Mouse (Mus musculus) midbrain, embryonic 16.5 days (tissue): ENCODE results near the gene Atp6v0c. TPM values are rescaled to one million over a fixed set of nuclear protein-coding genes. Genes with fewer than 3 reads are reported as not detected.
A peak's percentile ranks its signal among the peaks of the same experiment; 100 is the strongest.

Source experiments
- ATAC-seq: fragments of 200-750 bp; cut with Nextera tagmentation; 2 replicates; pipeline ENCODE4 v1.8.0; 2017; ENCODE audit warnings: moderate TSS enrichment
- H3K27ac ChIP-seq: fragments of 300-500 bp; sonication (generic); 2 replicates; pipeline ENCODE4 v1.5.1; 2014; ENCODE audit warnings: mild to moderate bottlenecking, low read length, mixed read lengths
- H3K27me3 ChIP-seq: fragments of 300-500 bp; sonication (generic); 2 replicates; pipeline ENCODE4 v1.6.1; 2014; ENCODE audit warnings: low read depth, low read length, mixed read lengths; ENCODE audit not compliant: control insufficient read depth, insufficient read depth
- H3K36me3 ChIP-seq: fragments of 300-500 bp; sonication (generic); 2 replicates; pipeline ENCODE4 v1.6.1; 2014; ENCODE audit warnings: mild to moderate bottlenecking, low read length, moderate library complexity, mixed read lengths; ENCODE audit not compliant: control insufficient read depth, insufficient read depth
- H3K4me1 ChIP-seq: fragments of 300-500 bp; sonication (generic); 2 replicates; pipeline ENCODE4 v1.6.1; 2014; ENCODE audit warnings: mild to moderate bottlenecking, low read length, mixed read lengths; ENCODE audit not compliant: control insufficient read depth, insufficient read depth
- H3K4me2 ChIP-seq: fragments of 300-500 bp; sonication (generic); 2 replicates; pipeline ENCODE4 v1.6.1; 2014; ENCODE audit warnings: mild to moderate bottlenecking, low read length, mixed read lengths
- H3K4me3 ChIP-seq: fragments of 300-500 bp; sonication (generic); 2 replicates; pipeline ENCODE4 v1.5.1; 2014; ENCODE audit warnings: low read depth, mild to moderate bottlenecking, low read length, moderate library complexity, mixed read lengths
- H3K9ac ChIP-seq: fragments of 300-500 bp; sonication (generic); 2 replicates; pipeline ENCODE4 v1.6.1; 2014; ENCODE audit warnings: low read depth, low read length, mixed read lengths
- H3K9me3 ChIP-seq: fragments of 300-500 bp; sonication (generic); replicated peaks from 2 replicates; pipeline ENCODE4 v1.6.1; 2014; ENCODE audit warnings: mild to moderate bottlenecking, low read length, mixed read lengths; ENCODE audit not compliant: control insufficient read depth, poor library complexity, severe bottlenecking
- WGBS: fragments of 180-500 bp; shearing (Covaris S2); extraction: QIAGEN DNeasy Blood & Tissue Kit; methylation state at CpG from one replicate; pipeline ENCODE4 v1.1.7; 2014; 5-methylcytosine and 5-hydroxymethylcytosine counted together
- polyA plus RNA-seq: library from polyadenylated mRNA; unstranded; fragments of >200 nt; fragmentation: Nextera tagmentation; extraction: Ambion mirVana; gene quantifications from 2 replicates; pipeline ENCODE4 v1.2.1, GENCODE M21; 2015

The Atp6v0c gene
- polyA plus RNA-seq, 1 experiment from 2014 or later = 1,629 TPM

DNA sequence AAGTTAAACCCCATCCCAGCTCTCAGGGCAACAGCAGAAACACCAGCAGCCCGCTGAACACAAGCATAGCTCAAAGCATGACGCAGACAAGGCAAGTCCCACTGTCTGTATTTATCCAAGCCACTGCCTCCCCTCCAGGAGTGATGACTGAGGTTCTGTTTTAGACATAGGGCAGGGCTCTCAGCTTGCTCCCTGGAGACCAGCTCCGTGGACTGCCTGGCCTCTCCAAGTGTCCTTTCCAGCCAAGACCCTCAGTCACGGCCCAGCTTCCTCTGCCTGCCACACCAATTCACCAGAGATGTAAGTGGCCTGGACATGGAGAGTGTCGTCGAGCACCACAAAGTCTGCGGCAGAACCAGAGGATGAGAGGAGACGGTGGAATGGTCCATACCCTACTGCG is 13.8 kb downstream of the Atp6v0c start:
- Histone ChIP-seq H3K4me1 (peaks cover 3% of the 10 kb centered on the region; the same call in 1 of the 2 replicates), H3K4me2 (no peak overlapping the region)
- WGBS = 92% methylated on average over 9 of the region's 9 CpGs

DNA sequence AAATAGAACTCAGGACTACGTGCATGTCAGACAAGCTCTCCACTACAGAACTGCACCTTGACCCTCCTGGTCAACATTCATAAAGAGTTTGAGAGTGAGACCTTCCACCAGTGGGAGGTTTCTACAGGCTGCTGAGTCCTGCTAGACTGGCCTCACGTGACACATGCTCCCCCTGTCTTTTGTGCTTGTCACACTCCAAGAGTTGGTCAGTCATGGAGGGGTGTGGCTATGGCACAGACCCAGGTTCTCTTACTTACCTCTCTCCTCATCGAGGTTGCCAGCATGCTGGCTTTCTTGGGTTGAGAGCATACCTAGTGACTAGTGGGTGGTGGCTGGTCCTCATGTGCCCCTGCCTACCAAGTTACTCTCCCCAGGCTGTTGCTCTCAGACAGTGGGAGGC is 15.0 kb downstream of the Atp6v0c start:
- no peaks in the 10 kb centered on the region for H3K9me3 ChIP-seq
- 78% methylated on average over 3 of the region's 3 CpGs for WGBS
- H3K4me1 ChIP-seq = peaks cover 3% of the 10 kb centered on the region; the same call in 1 of the 2 replicates
- H3K4me3 ChIP-seq = no peak overlapping the region
- H3K9ac ChIP-seq = no peak overlapping the region
- ATAC-seq = no peak
- no peaks in the 10 kb centered on the region for H3K27me3 ChIP-seq
- H3K36me3 ChIP-seq = peaks cover 10% of the 10 kb centered on the region; the same call in 1 of the 2 replicates
- H3K27ac ChIP-seq = no peak overlapping the region
- H3K4me2 ChIP-seq = no peak overlapping the region

More for the DNA sequence above, 13.8 kb downstream of the Atp6v0c start:
- Histone ChIP-seq H3K9me3 (no peaks in the 10 kb centered on the region), H3K4me3 (no peak overlapping the region), H3K27ac (no peak overlapping the region), H3K27me3 (no peaks in the 10 kb centered on the region), H3K36me3 (peaks cover 10% of the 10 kb centered on the region; the same call in 1 of the 2 replicates), H3K9ac (no peak overlapping the region)
- no peak for ATAC-seq

DNA sequence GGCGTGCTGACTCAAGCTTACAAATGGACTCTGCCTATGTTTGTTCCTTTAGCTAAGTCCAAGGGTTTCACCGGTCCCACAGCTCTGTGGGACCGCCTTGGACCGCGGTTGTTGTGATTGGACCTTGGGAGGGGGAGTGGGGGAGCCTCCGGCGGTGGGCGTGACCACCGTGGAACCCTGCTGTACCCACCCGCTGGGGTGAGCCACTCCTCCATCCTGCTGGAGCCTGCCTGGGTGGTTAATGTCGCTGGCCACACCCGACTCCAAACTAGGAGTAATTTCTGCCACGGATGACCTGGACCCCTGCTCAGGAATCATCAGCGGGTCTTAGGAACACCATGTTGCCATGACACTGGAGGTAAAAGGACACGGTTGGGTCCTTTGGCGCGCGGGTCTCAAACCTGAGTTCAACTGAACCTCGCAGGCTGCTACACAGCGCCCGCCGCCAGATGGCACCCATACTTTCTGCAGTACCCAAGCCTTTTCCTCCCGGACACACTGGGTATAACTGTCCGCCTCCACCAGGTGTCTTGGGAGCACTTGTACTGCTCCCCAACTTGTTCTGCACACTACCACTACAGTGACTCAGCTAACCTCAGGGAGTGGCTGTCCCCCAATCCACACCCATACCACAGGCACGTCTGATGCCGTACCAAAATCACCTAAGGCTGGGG is 17.5 kb downstream of the Atp6v0c start:
- H3K36me3 ChIP-seq = 0 out of 2 replicates have a peak, but pooled peaks cover 4% of the 10 kb centered on the region
- peaks cover 3% of the 10 kb centered on the region; the same call in 1 of the 2 replicates for H3K4me1 ChIP-seq
- no peaks in the 10 kb centered on the region for H3K9me3 ChIP-seq
- peak overlapping the region; percentile 27 for H3K4me3 ChIP-seq
- peak; percentile 83 for ATAC-seq
- peak overlapping the region; percentile 27 for H3K9ac ChIP-seq
- H3K4me2 ChIP-seq = peak overlapping the region; percentile 53
- no peak overlapping the region for H3K27ac ChIP-seq
- no peaks in the 10 kb centered on the region for H3K27me3 ChIP-seq
- WGBS = 2% methylated on average over 26 of the region's 26 CpGs

DNA sequence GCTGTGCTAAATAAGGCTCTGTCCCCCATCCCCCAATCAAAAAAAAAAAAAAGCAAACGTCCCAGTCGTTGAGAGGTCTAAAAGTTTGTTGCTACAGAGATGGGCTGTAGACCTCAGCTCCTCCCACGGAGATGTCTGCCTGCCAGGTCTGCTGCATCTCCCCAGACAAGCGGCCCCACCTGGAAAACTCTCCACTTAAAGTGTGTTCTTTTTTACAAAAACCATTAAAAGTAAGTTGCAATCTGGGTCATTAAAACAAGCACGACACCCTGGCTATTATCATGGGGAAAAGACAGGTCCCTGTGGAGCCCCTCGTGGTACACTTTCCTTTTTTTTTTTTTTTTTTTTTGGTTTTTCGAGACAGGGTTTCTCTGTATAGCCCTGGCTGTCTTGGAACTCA is 18.1 kb downstream of the Atp6v0c start:
- Histone ChIP-seq H3K27ac (no peak overlapping the region), H3K9ac (no peak overlapping the region), H3K4me3 (no peak overlapping the region), H3K36me3 (0 out of 2 replicates have a peak, but pooled peaks cover 4% of the 10 kb centered on the region), H3K27me3 (no peaks in the 10 kb centered on the region), H3K4me2 (peak overlapping the region; percentile 53), H3K4me1 (peaks cover 3% of the 10 kb centered on the region; the same call in 1 of the 2 replicates), H3K9me3 (no peaks in the 10 kb centered on the region)
- no peak for ATAC-seq
- 13% methylated on average over 7 of the region's 7 CpGs for WGBS

DNA sequence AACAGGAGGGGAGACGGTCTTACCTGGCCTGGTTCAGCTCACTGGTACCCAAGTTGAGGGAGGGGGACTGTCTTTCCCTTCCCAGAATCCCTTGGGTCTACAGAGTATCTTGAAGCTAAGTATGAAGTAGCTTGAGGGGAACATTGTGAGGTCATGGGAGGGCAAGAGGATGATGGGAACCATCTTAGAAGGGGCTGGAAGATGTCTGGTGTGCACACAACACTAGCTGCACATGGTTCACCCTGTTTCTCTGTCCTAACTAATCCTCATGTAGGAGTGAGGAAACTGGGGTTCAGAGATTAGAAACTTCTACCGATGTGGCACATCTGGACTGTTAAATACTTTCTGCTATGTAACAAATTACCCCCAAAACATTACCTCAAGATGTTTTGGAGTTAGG is 18.7 kb downstream of the Atp6v0c start, which contains the start of gene Pdpk1:
Gene Pdpk1 (minus strand): TSS at position 101 of the 400 bp plus-strand sequence.
- Histone ChIP-seq H3K27me3 (no peaks in the 10 kb centered on the region), H3K27ac (no peak within 1 kb of the TSS), H3K4me1 (peaks cover 3% of the 10 kb centered on the region; the same call in 1 of the 2 replicates), H3K9ac (peak within 1 kb of the TSS; percentile 27; the same call in 1 of the 2 replicates), H3K36me3 (0 out of 2 replicates have a peak, but pooled peaks cover 4% of the 10 kb centered on the region), H3K4me2 (peak within 1 kb of the TSS; percentile 53), H3K9me3 (no peaks in the 10 kb centered on the region), H3K4me3 (peak within 1 kb of the TSS; percentile 27)
- 93% methylated on average over 2 of the region's 2 CpGs for WGBS
- no peak for ATAC-seq

DNA sequence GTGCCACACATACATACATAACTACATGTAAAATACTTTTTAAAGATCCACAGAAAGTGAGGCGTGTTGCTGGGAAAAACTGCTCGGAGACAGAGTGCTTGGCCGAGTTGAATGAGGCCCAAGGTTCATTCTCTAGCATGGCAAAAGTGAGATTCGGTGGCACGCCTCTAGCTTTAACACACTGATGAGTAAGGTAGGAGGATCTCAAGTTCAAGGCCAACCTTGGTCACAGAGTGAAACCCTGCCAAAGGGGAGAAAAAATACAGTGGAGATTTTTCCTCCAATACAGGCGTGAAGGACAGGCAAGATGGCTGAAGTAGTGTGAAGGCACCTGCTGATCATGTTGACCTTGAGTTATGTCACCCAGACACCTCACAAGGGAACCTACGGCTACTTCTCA is 20.1 kb downstream of the Atp6v0c start:
- WGBS = 93% methylated on average over 7 of the region's 7 CpGs
- no peak for ATAC-seq
- H3K9me3 ChIP-seq = no peaks in the 10 kb centered on the region
- H3K36me3 ChIP-seq = no peaks in the 10 kb centered on the region
- H3K9ac ChIP-seq = no peak overlapping the region
- H3K4me2 ChIP-seq = no peak overlapping the region
- H3K27ac ChIP-seq = no peak overlapping the region
- no peaks in the 10 kb centered on the region for H3K27me3 ChIP-seq
- no peak overlapping the region for H3K4me3 ChIP-seq
- H3K4me1 ChIP-seq = peaks cover 3% of the 10 kb centered on the region; the same call in 1 of the 2 replicates

DNA sequence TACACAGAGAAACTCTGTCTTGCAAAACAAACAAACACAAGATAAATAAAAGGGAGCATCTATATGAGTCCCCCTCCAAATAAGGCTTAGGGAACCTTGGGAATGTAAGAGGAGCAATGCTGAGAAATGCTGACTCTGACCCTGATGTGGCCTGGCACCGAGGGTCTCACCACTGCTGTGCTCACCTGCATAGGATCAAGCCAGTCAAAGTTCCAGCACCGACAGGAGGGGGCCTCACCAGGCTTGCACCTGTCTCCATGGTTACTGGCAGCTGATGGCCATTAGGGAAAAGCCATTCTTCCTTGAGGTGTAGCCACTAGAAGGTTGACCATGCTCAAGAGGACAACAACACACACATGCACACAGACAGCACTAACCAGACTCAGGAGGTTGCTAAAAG is 26.6 kb downstream of the Atp6v0c start:
- Histone ChIP-seq H3K27me3 (no peaks in the 10 kb centered on the region), H3K27ac (no peak overlapping the region), H3K4me2 (no peak overlapping the region), H3K36me3 (no peaks in the 10 kb centered on the region), H3K4me1 (peaks cover 20% of the 10 kb centered on the region), H3K9me3 (no peaks in the 10 kb centered on the region), H3K9ac (no peak overlapping the region), H3K4me3 (no peak overlapping the region)
- WGBS = 43% methylated on average over 2 of the region's 2 CpGs
- no peak for ATAC-seq

DNA sequence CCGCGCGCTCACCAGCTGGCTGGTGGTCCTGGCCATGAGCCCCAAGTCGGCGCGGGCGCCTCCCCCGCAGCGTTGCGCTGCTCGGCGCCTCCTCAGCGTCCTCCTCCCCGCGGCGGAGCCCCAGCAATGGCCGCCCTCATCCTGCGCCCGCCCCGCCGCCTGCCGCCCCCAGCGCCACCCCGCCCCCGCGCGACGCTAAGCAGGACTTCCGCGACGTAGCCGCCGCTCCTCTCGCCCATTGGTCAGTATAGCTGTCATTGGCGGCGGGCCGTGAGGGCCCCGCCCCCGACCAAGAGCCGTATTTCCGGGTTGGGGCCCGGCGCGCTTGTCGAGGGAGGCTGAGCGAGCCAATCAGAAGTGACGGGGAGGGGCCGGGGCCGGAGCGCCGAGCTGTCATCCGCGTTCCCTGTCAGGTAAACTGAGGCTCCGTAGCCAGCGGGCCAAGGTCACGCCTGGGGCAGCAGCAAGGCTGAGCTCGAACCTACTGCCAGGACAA is 28.0 kb downstream of the Atp6v0c start:
- Histone ChIP-seq H3K36me3 (no peaks in the 10 kb centered on the region), H3K27ac (peak overlapping the region; percentile 85), H3K27me3 (no peaks in the 10 kb centered on the region), H3K4me1 (peaks cover 20% of the 10 kb centered on the region), H3K9me3 (no peaks in the 10 kb centered on the region), H3K4me3 (peak overlapping the region; percentile 93), H3K9ac (peak overlapping the region; percentile 96), H3K4me2 (peak overlapping the region; percentile 84)
- peak; percentile 98 for ATAC-seq
- WGBS = under 1% methylated on average over 47 of the region's 57 CpGs

DNA sequence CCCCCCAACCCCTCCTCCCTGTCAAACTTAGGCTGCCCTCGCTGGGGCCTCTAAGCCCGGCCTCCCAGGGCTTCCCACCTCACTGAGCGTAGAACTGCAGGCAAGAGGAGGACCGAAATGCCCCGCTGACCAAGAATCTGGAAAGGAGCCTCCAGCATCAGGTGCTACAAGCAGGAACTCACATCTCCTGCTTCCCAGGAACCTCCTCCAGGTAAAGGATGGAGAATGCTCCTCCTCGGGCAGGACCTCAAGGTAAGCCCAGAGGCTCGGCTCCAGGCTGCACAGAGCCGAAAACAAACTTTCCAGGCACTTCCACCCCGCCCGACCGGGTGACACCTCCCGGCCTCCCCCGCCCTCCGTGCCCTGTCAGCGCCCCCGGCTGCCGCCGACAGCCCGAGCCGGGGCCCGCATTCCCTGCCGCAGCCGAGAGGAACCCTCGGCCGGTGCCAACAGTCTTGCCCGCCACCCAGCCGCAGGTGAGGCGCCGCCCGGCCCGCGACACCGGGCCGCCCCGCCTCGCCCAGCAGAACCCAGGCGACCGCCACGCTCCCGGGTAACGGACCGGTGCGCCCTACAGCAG is 28.6 kb downstream of the Atp6v0c start:
- peak; percentile 4; the same call in 1 of the 2 replicates for ATAC-seq
- Histone ChIP-seq H3K27me3 (no peaks in the 10 kb centered on the region), H3K4me3 (peak overlapping the region; percentile 93), H3K36me3 (no peaks in the 10 kb centered on the region), H3K27ac (peak overlapping the region; percentile 85), H3K4me2 (peak overlapping the region; percentile 72), H3K4me1 (peaks cover 20% of the 10 kb centered on the region), H3K9me3 (no peaks in the 10 kb centered on the region), H3K9ac (peak overlapping the region; percentile 96)
- WGBS = under 1% methylated on average over 38 of the region's 43 CpGs
